Mouse (Mus musculus): ENCODE measurements at regions not wholly inside any gene's neighbourhood (a gene's known extent, or its start where the extent isn't known, plus 50 kb on each side); places are given as distances from the start of the nearest gene placed in this dataset.
A peak's percentile ranks its signal among the peaks of the same experiment; 100 is the strongest.
"Not testable (repeated sequence)": the region's sequence is repeated elsewhere in the genome, so short reads cannot be mapped to it uniquely, and the experiment has no call there.

DNA sequence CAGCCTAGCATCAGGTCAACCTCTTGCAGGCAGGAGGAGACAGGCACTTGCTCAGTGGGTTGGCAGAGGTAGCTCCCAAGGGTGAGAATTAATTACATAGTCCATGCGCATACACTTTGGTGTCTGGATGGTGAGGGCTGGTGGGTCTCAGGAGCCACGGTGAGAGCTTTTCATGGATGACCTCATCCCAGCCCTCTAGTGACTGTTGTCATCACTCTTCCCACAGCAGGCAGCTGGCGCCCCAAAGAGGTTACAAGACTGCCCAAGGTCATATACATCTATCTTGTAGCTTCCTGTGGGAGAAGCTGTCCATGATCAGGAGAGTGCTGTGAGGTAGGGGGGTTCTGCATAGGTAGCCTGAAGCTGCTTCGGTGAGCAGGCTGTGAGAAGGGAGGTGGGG is 224.5 kb downstream of the 1810013L24Rik start:
- ATAC-seq (ENCODE audit: low FRiP score) (no peak), DNase-seq (ENCODE audit: low spot score) (peak; percentile 16)
- 41% methylated on average over 4 of the region's 4 CpGs for WGBS
- H3K4me3 ChIP-seq (ENCODE audit: low read depth, low read length) = no peak overlapping the region
- no peaks in the 10 kb centered on the region for H3K4me1 ChIP-seq (replicated peaks; ENCODE audit: control insufficient read depth, insufficient read depth, low read length)
- H3K9me3 ChIP-seq (ENCODE audit: control insufficient read depth, low read length) = no peaks in the 10 kb centered on the region
- H3K4me2 ChIP-seq (replicated peaks; ENCODE audit: low read depth, low read length) = no peak overlapping the region
- H3K9ac ChIP-seq (ENCODE audit: low read depth, low read length) = no peak overlapping the region
- H3K27me3 ChIP-seq (ENCODE audit: control insufficient read depth, insufficient read depth, low read length) = no peaks in the 10 kb centered on the region
- no peaks in the 10 kb centered on the region for H3K36me3 ChIP-seq (ENCODE audit: control insufficient read depth, insufficient read depth, low read length)
- H3K27ac ChIP-seq (ENCODE audit: low read depth, low read length) = no peak overlapping the region

DNA sequence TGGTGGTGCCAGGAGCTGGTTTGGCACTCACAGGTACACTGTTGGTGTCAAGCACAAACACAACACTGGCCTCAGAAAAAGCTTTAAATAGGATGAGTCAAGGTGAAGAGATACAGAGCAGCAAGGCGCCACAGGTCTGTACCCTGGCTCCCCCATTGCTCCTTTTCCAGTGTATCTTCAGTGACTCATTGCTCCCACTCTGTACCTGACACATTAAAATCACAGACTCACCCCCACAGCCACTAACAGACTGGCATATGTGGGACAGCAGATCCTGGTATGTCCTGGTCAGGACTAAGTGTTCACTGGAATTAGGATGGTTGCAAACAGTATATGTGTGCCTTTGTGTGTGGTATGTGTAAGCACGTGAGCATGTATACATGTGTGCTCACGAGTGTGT is 226.5 kb downstream of the 1810013L24Rik start:
- no peak overlapping the region for H3K4me3 ChIP-seq (ENCODE audit: low read depth, low read length)
- no peaks in the 10 kb centered on the region for H3K4me1 ChIP-seq (replicated peaks; ENCODE audit: control insufficient read depth, insufficient read depth, low read length)
- H3K9me3 ChIP-seq (ENCODE audit: control insufficient read depth, low read length) = no peaks in the 10 kb centered on the region
- DNase-seq (ENCODE audit: low spot score) (no peak), ATAC-seq (ENCODE audit: low FRiP score) (no peak)
- H3K36me3 ChIP-seq (ENCODE audit: control insufficient read depth, insufficient read depth, low read length) = no peaks in the 10 kb centered on the region
- H3K9ac ChIP-seq (ENCODE audit: low read depth, low read length) = no peak overlapping the region
- 94% methylated on average over 3 of the region's 3 CpGs for WGBS
- no peak overlapping the region for H3K4me2 ChIP-seq (replicated peaks; ENCODE audit: low read depth, low read length)
- no peak overlapping the region for H3K27ac ChIP-seq (ENCODE audit: low read depth, low read length)
- no peaks in the 10 kb centered on the region for H3K27me3 ChIP-seq (ENCODE audit: control insufficient read depth, insufficient read depth, low read length)

DNA sequence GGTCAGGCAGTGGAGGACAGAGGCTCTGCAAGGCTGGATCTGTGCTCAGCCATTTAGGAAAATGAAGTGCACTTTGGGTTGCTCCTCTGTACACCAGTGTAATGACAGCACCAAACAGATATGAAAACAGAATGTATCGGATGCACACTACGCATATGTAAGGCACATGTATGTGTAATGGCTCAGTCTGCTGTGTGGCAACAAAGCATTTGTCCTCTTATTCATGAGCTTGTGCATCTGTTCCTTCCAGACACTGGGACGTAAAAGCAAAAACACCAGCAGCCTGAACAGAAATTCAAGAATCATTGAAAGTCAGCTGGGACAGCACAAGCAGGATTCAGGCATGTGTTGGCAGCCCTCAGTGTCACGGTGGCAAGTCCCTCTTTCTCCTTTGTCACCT is 241.6 kb downstream of the 1810013L24Rik start:
- no peaks in the 10 kb centered on the region for H3K9me3 ChIP-seq (ENCODE audit: control insufficient read depth, low read length)
- no peak overlapping the region for H3K4me3 ChIP-seq (ENCODE audit: low read depth, low read length)
- H3K27me3 ChIP-seq (ENCODE audit: control insufficient read depth, insufficient read depth, low read length) = no peaks in the 10 kb centered on the region
- H3K4me1 ChIP-seq (replicated peaks; ENCODE audit: control insufficient read depth, insufficient read depth, low read length) = no peaks in the 10 kb centered on the region
- H3K9ac ChIP-seq (ENCODE audit: low read depth, low read length) = no peak overlapping the region
- WGBS = 85% methylated on average over 4 of the region's 4 CpGs
- no peaks in the 10 kb centered on the region for H3K36me3 ChIP-seq (ENCODE audit: control insufficient read depth, insufficient read depth, low read length)
- no peak for DNase-seq (ENCODE audit: low spot score)
- ATAC-seq (ENCODE audit: low FRiP score) = no peak
- no peak overlapping the region for H3K27ac ChIP-seq (ENCODE audit: low read depth, low read length)
- no peak overlapping the region for H3K4me2 ChIP-seq (replicated peaks; ENCODE audit: low read depth, low read length)

DNA sequence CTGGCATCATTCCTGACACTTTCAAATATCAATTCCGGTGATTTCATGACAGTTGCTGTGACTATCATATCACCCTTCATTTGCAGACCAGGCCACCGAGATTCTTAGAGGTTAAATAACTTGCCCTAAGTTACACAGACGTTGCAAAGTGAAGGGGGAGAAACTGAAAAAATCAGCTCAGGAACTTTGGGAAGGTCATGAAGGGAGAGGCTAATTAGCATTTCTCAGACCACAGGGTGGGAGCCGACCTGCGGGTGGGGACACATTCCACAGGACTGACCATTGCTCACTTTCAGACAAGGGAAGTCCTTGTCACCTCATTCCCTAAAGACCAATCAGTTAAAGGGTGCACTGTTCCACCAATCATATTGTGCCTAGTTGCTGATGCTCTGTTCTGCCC is 242.1 kb downstream of the 1810013L24Rik start:
- 91% methylated on average over 5 of the region's 5 CpGs for WGBS
- not testable (repeated sequence) for H3K27ac ChIP-seq (ENCODE audit: low read depth, low read length); H3K4me1 ChIP-seq (replicated peaks; ENCODE audit: control insufficient read depth, insufficient read depth, low read length); H3K9me3 ChIP-seq (ENCODE audit: control insufficient read depth, low read length); H3K4me3 ChIP-seq (ENCODE audit: low read depth, low read length); DNase-seq (ENCODE audit: low spot score); H3K36me3 ChIP-seq (ENCODE audit: control insufficient read depth, insufficient read depth, low read length); H3K4me2 ChIP-seq (replicated peaks; ENCODE audit: low read depth, low read length); H3K9ac ChIP-seq (ENCODE audit: low read depth, low read length); ATAC-seq (ENCODE audit: low FRiP score); H3K27me3 ChIP-seq (ENCODE audit: control insufficient read depth, insufficient read depth, low read length)

DNA sequence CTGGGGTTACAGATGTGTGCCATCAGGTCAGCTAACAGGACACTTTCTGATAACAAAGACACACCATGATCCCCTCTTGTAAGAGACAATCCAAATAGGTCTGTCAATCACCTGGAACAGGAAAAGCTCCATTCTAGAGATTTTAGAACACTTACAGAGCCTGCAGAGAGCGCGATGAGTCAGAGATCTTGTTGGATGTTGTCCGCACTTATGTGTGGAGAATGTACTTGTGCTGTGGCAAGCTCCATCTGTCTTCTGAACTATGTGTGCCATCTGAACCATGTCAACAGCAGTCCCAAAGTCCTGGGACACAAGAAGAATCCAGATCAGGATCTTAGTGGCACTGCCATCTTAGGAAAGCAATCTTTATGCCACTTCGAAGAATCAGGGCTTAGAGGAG is 244.4 kb downstream of the 1810013L24Rik start:
- H3K27ac ChIP-seq (ENCODE audit: low read depth, low read length) = no peak overlapping the region
- H3K27me3 ChIP-seq (ENCODE audit: control insufficient read depth, insufficient read depth, low read length) = no peaks in the 10 kb centered on the region
- ATAC-seq (ENCODE audit: low FRiP score) (no peak), DNase-seq (ENCODE audit: low spot score) (no peak)
- H3K4me2 ChIP-seq (replicated peaks; ENCODE audit: low read depth, low read length) = no peak overlapping the region
- WGBS = 94% methylated on average over 4 of the region's 4 CpGs
- H3K9me3 ChIP-seq (ENCODE audit: control insufficient read depth, low read length) = no peaks in the 10 kb centered on the region
- no peak overlapping the region for H3K4me3 ChIP-seq (ENCODE audit: low read depth, low read length)
- H3K36me3 ChIP-seq (ENCODE audit: control insufficient read depth, insufficient read depth, low read length) = no peaks in the 10 kb centered on the region
- no peak overlapping the region for H3K9ac ChIP-seq (ENCODE audit: low read depth, low read length)
- no peaks in the 10 kb centered on the region for H3K4me1 ChIP-seq (replicated peaks; ENCODE audit: control insufficient read depth, insufficient read depth, low read length)

DNA sequence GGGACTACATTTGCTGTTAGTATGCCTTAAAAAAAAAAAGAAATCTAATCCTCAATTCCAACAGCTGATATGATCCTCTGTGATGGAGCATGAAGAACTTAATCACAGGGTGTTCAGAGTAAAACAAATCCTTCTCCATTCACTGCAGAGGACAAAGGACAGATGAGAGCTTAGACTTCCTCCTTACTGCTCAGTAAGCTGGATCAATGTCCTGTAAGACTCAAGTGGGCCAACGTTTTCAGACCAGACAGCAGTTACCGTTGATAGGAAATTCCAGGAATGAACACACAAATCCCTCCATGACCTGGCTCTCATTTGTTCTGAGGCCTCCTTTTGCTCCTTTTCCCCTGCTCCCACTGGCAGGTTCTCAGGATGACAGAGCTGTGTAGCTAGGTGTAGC is 247.6 kb downstream of the 1810013L24Rik start:
- no peak for DNase-seq (ENCODE audit: low spot score)
- no peak overlapping the region for H3K27ac ChIP-seq (ENCODE audit: low read depth, low read length)
- H3K36me3 ChIP-seq (ENCODE audit: control insufficient read depth, insufficient read depth, low read length) = no peaks in the 10 kb centered on the region
- H3K4me3 ChIP-seq (ENCODE audit: low read depth, low read length) = no peak overlapping the region
- no peak overlapping the region for H3K9ac ChIP-seq (ENCODE audit: low read depth, low read length)
- no peak for ATAC-seq (ENCODE audit: low FRiP score)
- H3K27me3 ChIP-seq (ENCODE audit: control insufficient read depth, insufficient read depth, low read length) = no peaks in the 10 kb centered on the region
- 84% methylated on average over 2 of the region's 2 CpGs for WGBS
- H3K4me1 ChIP-seq (replicated peaks; ENCODE audit: control insufficient read depth, insufficient read depth, low read length) = no peaks in the 10 kb centered on the region
- no peaks in the 10 kb centered on the region for H3K9me3 ChIP-seq (ENCODE audit: control insufficient read depth, low read length)
- no peak overlapping the region for H3K4me2 ChIP-seq (replicated peaks; ENCODE audit: low read depth, low read length)

DNA sequence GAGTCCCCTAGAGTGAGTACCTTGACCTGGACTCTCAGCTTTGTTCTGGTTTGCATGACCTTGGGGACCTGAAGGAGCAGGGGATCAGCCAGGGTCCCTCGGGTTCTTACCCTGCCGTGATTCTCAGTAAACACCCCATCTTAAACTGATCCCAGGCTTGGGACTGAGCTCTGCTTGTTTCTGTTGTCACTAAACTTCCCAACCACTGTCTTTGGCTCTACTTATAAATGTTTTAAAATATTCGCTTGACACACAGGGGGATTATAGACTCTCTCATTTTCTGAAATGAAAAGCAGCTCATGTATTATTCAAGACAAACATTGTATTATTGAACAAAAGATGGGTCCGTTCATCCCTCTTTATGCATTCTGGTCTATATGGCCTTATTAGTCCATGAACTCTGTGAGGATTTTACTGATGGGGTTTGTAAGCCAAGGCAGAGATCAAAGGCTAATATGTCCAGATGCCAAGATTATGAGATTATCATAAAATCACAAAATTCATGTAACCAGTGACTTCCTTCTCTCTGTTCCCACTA is 248.6 kb downstream of the 1810013L24Rik start:
- H3K4me1 ChIP-seq (replicated peaks; ENCODE audit: control insufficient read depth, insufficient read depth, low read length) = no peaks in the 10 kb centered on the region
- H3K9ac ChIP-seq (ENCODE audit: low read depth, low read length) = no peak overlapping the region
- no peaks in the 10 kb centered on the region for H3K36me3 ChIP-seq (ENCODE audit: control insufficient read depth, insufficient read depth, low read length)
- DNase-seq (ENCODE audit: low spot score) (no peak), ATAC-seq (ENCODE audit: low FRiP score) (no peak)
- no peaks in the 10 kb centered on the region for H3K9me3 ChIP-seq (ENCODE audit: control insufficient read depth, low read length)
- H3K4me3 ChIP-seq (ENCODE audit: low read depth, low read length) = no peak overlapping the region
- H3K27ac ChIP-seq (ENCODE audit: low read depth, low read length) = no peak overlapping the region
- 41% methylated on average over 4 of the region's 4 CpGs for WGBS
- no peaks in the 10 kb centered on the region for H3K27me3 ChIP-seq (ENCODE audit: control insufficient read depth, insufficient read depth, low read length)
- H3K4me2 ChIP-seq (replicated peaks; ENCODE audit: low read depth, low read length) = no peak overlapping the region

DNA sequence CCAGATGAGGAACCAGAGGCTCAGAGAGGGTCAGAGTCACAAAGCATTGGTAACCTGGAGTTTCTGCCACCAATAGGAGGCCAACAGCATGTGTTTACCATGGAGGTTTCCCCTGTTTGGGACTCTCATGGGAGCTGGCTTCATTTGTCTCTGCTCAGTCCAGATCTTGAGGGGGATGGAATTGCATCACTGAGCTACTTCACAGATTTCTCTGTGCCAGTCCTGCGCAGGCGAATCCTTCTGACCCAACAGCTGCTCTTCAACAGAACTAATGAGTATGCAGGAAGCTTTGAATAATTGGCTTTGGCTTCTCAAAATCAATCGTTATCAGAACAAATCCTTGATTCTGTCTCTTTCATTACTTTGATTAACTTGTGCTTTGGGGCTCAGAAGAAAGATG is 253.1 kb downstream of the 1810013L24Rik start:
- H3K36me3 ChIP-seq (ENCODE audit: control insufficient read depth, insufficient read depth, low read length) = no peaks in the 10 kb centered on the region
- no peak overlapping the region for H3K4me2 ChIP-seq (replicated peaks; ENCODE audit: low read depth, low read length)
- H3K27me3 ChIP-seq (ENCODE audit: control insufficient read depth, insufficient read depth, low read length) = no peaks in the 10 kb centered on the region
- H3K9ac ChIP-seq (ENCODE audit: low read depth, low read length) = no peak overlapping the region
- H3K27ac ChIP-seq (ENCODE audit: low read depth, low read length) = no peak overlapping the region
- H3K4me3 ChIP-seq (ENCODE audit: low read depth, low read length) = no peak overlapping the region
- DNase-seq (ENCODE audit: low spot score) (no peak), ATAC-seq (ENCODE audit: low FRiP score) (no peak)
- H3K4me1 ChIP-seq (replicated peaks; ENCODE audit: control insufficient read depth, insufficient read depth, low read length) = no peaks in the 10 kb centered on the region
- no peaks in the 10 kb centered on the region for H3K9me3 ChIP-seq (ENCODE audit: control insufficient read depth, low read length)
- WGBS = 91% methylated on average over 3 of the region's 3 CpGs

DNA sequence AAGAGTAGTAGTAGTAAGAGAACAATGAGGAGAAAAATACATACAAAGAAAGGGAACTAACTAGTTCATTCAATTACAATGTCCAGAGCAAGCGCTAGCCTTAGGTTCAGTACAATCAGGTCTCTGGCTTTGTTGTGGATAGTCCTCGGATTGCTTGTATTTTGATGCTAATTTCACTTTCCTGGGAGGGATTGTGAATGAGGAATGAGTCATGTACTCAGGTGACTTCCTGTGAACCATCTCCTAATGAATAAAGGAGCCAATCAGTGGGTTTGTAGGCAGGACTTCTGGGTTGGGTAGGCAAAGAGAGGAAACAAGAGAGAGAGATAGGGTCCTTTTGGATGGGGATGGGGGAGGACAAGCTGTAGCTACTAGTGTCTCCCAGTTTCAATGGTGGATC is 253.8 kb downstream of the 1810013L24Rik start:
- Histone ChIP-seq H3K27ac (ENCODE audit: low read depth, low read length) (no peak overlapping the region), H3K4me3 (ENCODE audit: low read depth, low read length) (no peak overlapping the region), H3K4me2 (replicated peaks; ENCODE audit: low read depth, low read length) (no peak overlapping the region), H3K4me1 (replicated peaks; ENCODE audit: control insufficient read depth, insufficient read depth, low read length) (no peaks in the 10 kb centered on the region), H3K9ac (ENCODE audit: low read depth, low read length) (no peak overlapping the region), H3K9me3 (ENCODE audit: control insufficient read depth, low read length) (no peaks in the 10 kb centered on the region), H3K36me3 (ENCODE audit: control insufficient read depth, insufficient read depth, low read length) (no peaks in the 10 kb centered on the region), H3K27me3 (ENCODE audit: control insufficient read depth, insufficient read depth, low read length) (no peaks in the 10 kb centered on the region)
- 64% methylated on average over 2 of the region's 2 CpGs for WGBS
- ATAC-seq (ENCODE audit: low FRiP score) (no peak), DNase-seq (ENCODE audit: low spot score) (no peak)

Data from hindbrain, embryonic 11.5 days (tissue).